Mouse (Mus musculus) c-Kit-negative CD71-positive TER-119-positive erythroid progenitor cells, embryonic 14.5 days (primary cell): ENCODE measurements around the gene Ebf4.

Experiments used
- DNase-seq: peaks from one replicate; pipeline ENCODE4 v3.0.0-alpha.2; 2013; ENCODE audit warnings: low read depth, low spot score

Ebf4 gene

GRCm38 (mm10) chr2:130383895-130384294 is 88.9 kb downstream of the Ebf4 start:
- DNase-seq = no peak

- DNase-seq = no peak
Measured at GRCm38 (mm10) chr2:130386212-130386611, 91.2 kb downstream of the Ebf4 start.

GRCm38 (mm10) chr2:130388796-130389195 is 93.8 kb downstream of the Ebf4 start:
- DNase-seq = no peak

- no peak for DNase-seq
Measured at GRCm38 (mm10) chr2:130390993-130391625, 96.1 kb downstream of the Ebf4 start.

- no peak for DNase-seq
Measured at GRCm38 (mm10) chr2:130392836-130393235, 97.9 kb downstream of the Ebf4 start.

- no peak for DNase-seq
Measured at GRCm38 (mm10) chr2:130395696-130396095, 100.7 kb downstream of the Ebf4 start.

- DNase-seq = no peak
Measured at GRCm38 (mm10) chr2:130397186-130397985, 102.4 kb downstream of the Ebf4 start, which contains the start of gene Cpxm1. Cpxm1 (minus strand) TSS chr2:130397574.

- DNase-seq = no peak
Measured at GRCm38 (mm10) chr2:130398091-130398490, 103.1 kb downstream of the Ebf4 start.

GRCm38 (mm10) chr2:130400046-130400445 is 105.1 kb downstream of the Ebf4 start:
- no peak for DNase-seq

- no peak for DNase-seq
Measured at GRCm38 (mm10) chr2:130401891-130402290, 106.9 kb downstream of the Ebf4 start.

- no peak for DNase-seq
Measured at GRCm38 (mm10) chr2:130404939-130405338, 110.0 kb downstream of the Ebf4 start, which contains the start of the genes Gm28372 and 1700020A23Rik. Gm28372 (plus strand) TSS chr2:130405239. 1700020A23Rik (plus strand) TSS chr2:130405259.

GRCm38 (mm10) chr2:130406178-130406577 is 111.2 kb downstream of the Ebf4 start, which contains the start of gene Tmem239:
Tmem239 (plus strand) TSS chr2:130406478.
- DNase-seq = no peak

GRCm38 (mm10) chr2:130408194-130408593 is 113.2 kb downstream of the Ebf4 start:
- no peak for DNase-seq

GRCm38 (mm10) chr2:130411558-130412495 is 116.9 kb downstream of the Ebf4 start:
- peak; percentile 27 for DNase-seq

GRCm38 (mm10) chr2:130412775-130413174 is 117.8 kb downstream of the Ebf4 start:
- DNase-seq = no peak

- no peak for DNase-seq
Measured at GRCm38 (mm10) chr2:130414094-130414856, 119.3 kb downstream of the Ebf4 start.
